Mouse (Mus musculus): ENCODE measurements around the gene Btbd35f28.
"Not testable (repeated sequence)": the region's sequence is repeated elsewhere in the genome, so short reads cannot be mapped to it uniquely, and the experiment has no call there.

The Btbd35f28 gene

DNA sequence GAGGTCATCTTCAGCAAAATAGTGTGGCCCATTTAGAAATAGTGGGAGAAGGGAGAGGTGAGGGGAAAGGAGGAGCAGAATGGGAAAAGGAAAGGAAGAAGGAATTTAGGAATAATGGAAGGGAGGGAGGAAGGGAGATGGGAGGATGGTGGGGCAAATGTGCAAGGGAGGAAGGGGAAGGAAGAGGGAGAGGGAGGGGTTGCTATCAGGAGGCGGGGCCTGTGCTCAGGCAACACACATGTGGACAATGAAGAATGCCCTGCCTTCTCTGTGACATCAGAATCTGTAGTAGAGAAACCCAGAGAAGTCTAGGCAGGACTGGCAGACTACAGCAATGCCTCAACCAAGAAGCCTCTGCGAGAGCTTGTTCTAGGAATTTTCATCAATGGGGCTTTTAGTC is at the start of gene Btbd35f28:
Gene Btbd35f28, plus strand, starts transcription at position 301 of the 400 bp plus-strand sequence.
- DNase-seq, result not testable (repeated sequence)

All from retina, postnatal 1 day (tissue).